Mouse (Mus musculus) heart, embryonic 11.5 days (tissue): ENCODE data around the gene Dnajc27. TPM values are rescaled to one million over a fixed set of nuclear protein-coding genes. Genes with fewer than 3 reads are reported as not detected.

Experiments used
- ATAC-seq: fragments of 200-750 bp; cut with Nextera tagmentation; replicated peaks from 2 replicates; pipeline ENCODE4 v1.8.0; 2017; ENCODE audit warnings: moderate library complexity; ENCODE audit not compliant: insufficient number of reproducible peaks, low FRiP score, low TSS enrichment
- H3K27ac ChIP-seq: fragments of 300-500 bp; sonication (generic); 2 replicates; pipeline ENCODE4 v1.5.1; 2014; ENCODE audit warnings: mild to moderate bottlenecking, low read depth, low read length
- H3K27me3 ChIP-seq: fragments of 300-500 bp; sonication (generic); 2 replicates; pipeline ENCODE4 v1.6.1; 2014; ENCODE audit warnings: mild to moderate bottlenecking, low read length, mixed read lengths; ENCODE audit not compliant: control insufficient read depth, insufficient read depth
- H3K36me3 ChIP-seq: fragments of 300-500 bp; sonication (generic); 2 replicates; pipeline ENCODE4 v1.6.1; 2014; ENCODE audit warnings: mild to moderate bottlenecking, low read length, moderate library complexity, mixed read lengths; ENCODE audit not compliant: control insufficient read depth, insufficient read depth
- H3K4me1 ChIP-seq: fragments of 300-500 bp; sonication (generic); 2 replicates; pipeline ENCODE4 v1.6.1; 2014; ENCODE audit warnings: low read length; ENCODE audit not compliant: control insufficient read depth, insufficient read depth
- H3K4me2 ChIP-seq: fragments of 300-500 bp; sonication (generic); 2 replicates; pipeline ENCODE4 v1.6.1; 2014; ENCODE audit warnings: mild to moderate bottlenecking, moderate library complexity
- H3K4me3 ChIP-seq: fragments of 300-500 bp; sonication (generic); 2 replicates; pipeline ENCODE4 v1.5.1; 2014; ENCODE audit warnings: low read depth, low read length
- H3K9ac ChIP-seq: fragments of 300-500 bp; sonication (generic); 2 replicates; pipeline ENCODE4 v1.6.1; 2014; ENCODE audit warnings: mild to moderate bottlenecking, low read depth, low read length, moderate library complexity
- H3K9me3 ChIP-seq: fragments of 300-500 bp; sonication (generic); replicated peaks from 2 replicates; pipeline ENCODE4 v1.6.1; 2016; ENCODE audit warnings: low read length; ENCODE audit not compliant: control insufficient read depth
- WGBS: fragments of 180-500 bp; shearing (Covaris S2); extraction: QIAGEN DNeasy Blood & Tissue Kit; methylation state at CpG from one replicate; pipeline ENCODE4 v1.1.7; 2014; ENCODE audit not compliant: insufficient replicate concordance; 5-methylcytosine and 5-hydroxymethylcytosine counted together
- polyA plus RNA-seq: library from polyadenylated mRNA; unstranded; fragments of >200 nt; fragmentation: Nextera tagmentation; extraction: Ambion mirVana; gene quantifications from 2 replicates; pipeline ENCODE4 v1.2.1, GENCODE M21; 2014

Gene Dnajc27
- polyA plus RNA-seq, 1 experiment from 2014 or later: 7.8 TPM

DNA sequence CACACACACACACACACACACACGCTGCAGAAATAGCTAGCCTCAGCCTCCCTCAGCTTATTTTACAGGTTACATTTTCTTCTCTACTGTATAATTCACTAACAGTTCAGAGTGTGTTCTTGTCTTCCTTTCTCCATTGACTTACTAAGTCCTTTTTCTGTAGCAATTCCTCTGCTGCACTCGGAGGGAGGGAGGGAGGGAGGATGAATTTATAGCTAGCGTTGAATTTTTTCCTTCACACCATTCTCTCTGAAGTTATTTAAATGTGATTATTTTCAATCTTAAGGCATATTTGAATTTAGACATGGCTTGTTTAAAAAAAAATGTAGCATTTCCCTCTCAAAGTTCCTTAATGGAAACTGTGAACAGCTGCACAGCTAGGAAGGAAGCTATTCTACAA lies 34.8 kb downstream of the Dnajc27 start:
- H3K27ac ChIP-seq: no peak overlapping the region
- WGBS: 82% methylated on average over 3 of the region's 3 CpGs
- no peaks in the 10 kb centered on the region for H3K27me3 ChIP-seq
- ATAC-seq: no peak
- no peaks in the 10 kb centered on the region for H3K36me3 ChIP-seq
- no peak overlapping the region for H3K4me3 ChIP-seq
- no peaks in the 10 kb centered on the region for H3K9me3 ChIP-seq
- H3K9ac ChIP-seq: no peak overlapping the region
- H3K4me1 ChIP-seq: peaks cover 12% of the 10 kb centered on the region
- H3K4me2 ChIP-seq: no peak overlapping the region

DNA sequence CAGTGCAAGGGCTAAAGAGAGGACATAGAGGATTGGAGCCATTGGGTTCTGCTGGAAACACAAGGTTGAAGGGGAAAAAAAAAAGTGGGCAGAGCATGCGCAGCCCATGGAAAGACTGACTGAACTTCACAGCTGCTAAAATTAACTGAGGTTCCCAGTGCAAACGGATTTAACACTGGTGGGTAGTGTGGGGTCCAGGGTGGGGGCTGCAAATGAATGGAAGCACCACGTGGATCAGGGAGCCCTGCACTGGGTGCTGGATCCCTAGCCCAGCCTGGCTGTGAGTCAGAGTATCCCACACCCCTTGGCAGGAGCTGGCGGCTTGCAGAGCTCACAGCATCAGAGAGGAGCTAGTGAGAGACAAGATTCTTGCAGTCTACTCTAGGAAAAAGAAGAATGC lies 35.2 kb downstream of the Dnajc27 start:
- Histone ChIP-seq H3K4me2 (no peak overlapping the region), H3K4me3 (no peak overlapping the region), H3K9me3 (no peaks in the 10 kb centered on the region), H3K9ac (no peak overlapping the region), H3K27me3 (no peaks in the 10 kb centered on the region), H3K36me3 (no peaks in the 10 kb centered on the region), H3K27ac (peak overlapping the region; percentile 59; the same call in 1 of the 2 replicates), H3K4me1 (peaks cover 13% of the 10 kb centered on the region)
- ATAC-seq: no peak
- WGBS: 51% methylated on average over 4 of the region's 4 CpGs

DNA sequence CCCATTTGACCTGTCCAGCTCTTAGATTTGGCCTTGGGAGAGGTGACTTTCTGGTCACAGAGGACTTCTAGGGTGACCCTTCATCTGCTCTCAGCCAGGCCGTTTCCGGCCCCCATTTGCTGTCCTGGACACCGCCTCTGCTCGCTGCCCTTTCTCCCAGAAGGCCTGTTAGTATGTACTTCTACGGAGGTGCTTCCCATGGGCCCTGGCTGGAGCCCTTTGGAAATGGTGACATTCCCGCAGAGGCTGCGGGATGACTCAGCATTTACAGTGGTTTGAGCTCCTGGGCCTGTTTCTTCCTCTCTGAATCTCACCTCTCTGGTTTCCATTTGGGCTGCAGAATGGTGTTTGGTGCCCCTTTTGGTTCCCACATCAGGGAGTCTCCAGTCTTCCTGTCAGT lies 45.0 kb downstream of the Dnajc27 start:
- Histone ChIP-seq H3K27me3 (no peaks in the 10 kb centered on the region), H3K9ac (no peak overlapping the region), H3K4me2 (no peak overlapping the region), H3K4me3 (no peak overlapping the region), H3K27ac (no peak overlapping the region), H3K9me3 (no peaks in the 10 kb centered on the region; the same call in 1 of the 2 replicates), H3K4me1 (0 out of 2 replicates have a peak, but pooled peaks cover 3% of the 10 kb centered on the region), H3K36me3 (no peaks in the 10 kb centered on the region)
- ATAC-seq: no peak
- WGBS: 71% methylated on average over 7 of the region's 7 CpGs

DNA sequence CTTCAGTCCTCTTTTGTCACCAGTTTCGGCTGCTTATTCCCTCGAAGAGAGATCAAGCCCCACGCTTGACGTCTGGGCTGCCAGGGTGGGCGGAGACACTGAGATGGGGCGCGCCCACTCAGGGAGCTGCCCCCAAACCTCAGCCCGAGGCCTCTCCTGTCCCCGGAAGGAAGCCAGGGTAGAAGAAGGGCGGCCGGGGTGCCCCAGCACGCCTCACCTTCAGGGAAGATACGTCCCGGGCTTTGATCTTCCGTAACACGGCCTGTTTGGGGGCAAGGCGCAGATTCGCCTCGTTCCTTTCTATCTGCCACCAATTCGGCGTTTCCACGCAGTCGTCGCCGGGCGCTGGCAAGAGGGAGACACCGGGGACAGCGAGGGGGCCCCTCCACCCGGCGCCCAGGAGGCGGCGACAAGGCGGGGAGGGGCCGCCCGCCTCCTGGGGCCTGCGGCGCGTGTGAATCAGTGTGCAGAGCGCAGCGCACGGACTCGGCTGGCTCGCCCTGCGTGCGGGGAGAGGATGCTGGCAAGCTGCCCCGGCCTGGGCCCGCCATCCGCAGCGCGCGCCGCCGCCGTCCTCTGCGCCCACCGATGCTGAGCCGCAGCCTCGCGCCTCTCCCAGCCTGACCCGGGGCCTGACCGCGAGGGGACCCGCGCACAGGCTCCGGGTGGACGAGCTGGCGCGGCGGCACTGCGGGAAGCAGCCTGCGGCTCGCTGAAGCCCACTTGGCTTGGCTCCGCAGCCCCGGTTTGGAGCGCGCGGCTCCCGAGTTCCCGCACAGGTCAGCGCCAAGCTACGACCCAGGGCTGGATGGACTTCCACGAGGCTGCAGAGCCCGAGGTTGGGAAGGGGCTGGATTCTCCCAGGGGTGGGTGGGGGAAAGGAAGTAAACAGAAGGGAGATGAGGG lies 50.8 kb downstream of the Dnajc27 start, which contains the start of gene Adcy3:
Adcy3 (plus strand) TSS at position 163 of the 906 bp plus-strand sequence.
- no peak within 1 kb of the TSS for H3K27ac ChIP-seq
- under 1% methylated on average over 73 of the region's 83 CpGs for WGBS
- H3K36me3 ChIP-seq: no peaks in the 10 kb centered on the region; the same call in 1 of the 2 replicates
- no peaks in the 10 kb centered on the region; the same call in 1 of the 2 replicates for H3K9me3 ChIP-seq
- H3K4me2 ChIP-seq: peak within 1 kb of the TSS; percentile 85
- peak within 1 kb of the TSS; percentile 72 for H3K9ac ChIP-seq
- H3K4me3 ChIP-seq: peak within 1 kb of the TSS; percentile 67
- H3K4me1 ChIP-seq: peaks cover 15% of the 10 kb centered on the region
- H3K27me3 ChIP-seq: no peaks in the 10 kb centered on the region; the same call in 1 of the 2 replicates
- ATAC-seq: peak; percentile 64

DNA sequence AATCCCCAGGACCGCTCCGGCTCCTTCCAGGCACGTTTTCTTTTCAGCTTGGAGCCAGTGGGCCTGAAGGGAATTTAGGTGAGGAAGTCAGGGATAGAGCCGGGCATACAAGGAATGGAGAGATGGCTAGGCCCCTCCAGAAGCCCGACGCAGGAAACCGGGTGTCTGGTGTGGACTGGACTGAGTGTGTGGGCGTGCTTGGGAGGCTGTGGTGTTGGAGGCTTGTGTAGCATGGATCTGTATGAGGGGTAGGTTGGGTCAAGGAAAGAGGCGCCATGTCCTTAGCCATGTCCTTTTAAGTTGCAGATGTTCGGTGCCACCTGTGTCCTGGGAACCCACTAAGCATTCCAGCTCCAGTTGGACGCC lies 51.4 kb downstream of the Dnajc27 start:
- H3K4me1 ChIP-seq: peaks cover 15% of the 10 kb centered on the region
- no peaks in the 10 kb centered on the region; the same call in 1 of the 2 replicates for H3K9me3 ChIP-seq
- H3K36me3 ChIP-seq: no peaks in the 10 kb centered on the region; the same call in 1 of the 2 replicates
- H3K4me2 ChIP-seq: peak overlapping the region; percentile 85
- WGBS: 19% methylated on average over 11 of the region's 11 CpGs
- ATAC-seq: no peak
- H3K4me3 ChIP-seq: peak overlapping the region; percentile 67
- H3K27me3 ChIP-seq: no peaks in the 10 kb centered on the region; the same call in 1 of the 2 replicates
- peak overlapping the region; percentile 72 for H3K9ac ChIP-seq
- H3K27ac ChIP-seq: no peak overlapping the region

- ATAC-seq: no peak
- Histone ChIP-seq H3K9ac (no peak overlapping the region), H3K9me3 (no peaks in the 10 kb centered on the region), H3K4me2 (no peak overlapping the region), H3K36me3 (no peaks in the 10 kb centered on the region), H3K4me1 (no peaks in the 10 kb centered on the region), H3K27ac (no peak overlapping the region), H3K27me3 (no peaks in the 10 kb centered on the region), H3K4me3 (no peak overlapping the region)
- WGBS: 86% methylated on average over 5 of the region's 5 CpGs
These were observed 60.8 kb downstream of the Dnajc27 start for GRCm38 (mm10) chr12:4143179-4143578.

DNA sequence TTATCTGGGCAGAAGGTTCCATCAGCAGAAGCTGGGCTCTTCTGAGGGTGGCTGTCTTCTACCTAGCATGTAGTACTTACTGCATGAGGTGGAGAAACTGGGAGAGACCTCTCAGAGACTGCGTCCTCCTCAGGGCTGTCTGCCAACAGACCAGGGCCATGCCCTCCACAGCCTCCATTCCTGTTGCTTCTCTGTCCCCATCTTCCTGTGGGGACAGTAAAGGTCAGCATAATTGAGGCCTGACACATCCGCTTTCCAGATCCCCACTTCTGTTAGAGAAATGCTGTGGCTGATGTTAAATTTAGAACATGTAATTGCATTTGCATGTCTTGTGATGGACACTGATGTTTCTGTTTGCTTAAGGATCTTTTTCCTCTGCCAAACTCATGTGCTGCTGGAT lies 68.6 kb downstream of the Dnajc27 start:
- Histone ChIP-seq H3K4me3 (no peak overlapping the region), H3K27me3 (no peaks in the 10 kb centered on the region), H3K36me3 (no peaks in the 10 kb centered on the region), H3K4me1 (no peaks in the 10 kb centered on the region), H3K9ac (no peak overlapping the region), H3K9me3 (no peaks in the 10 kb centered on the region), H3K4me2 (no peak overlapping the region), H3K27ac (no peak overlapping the region)
- 74% methylated on average over 2 of the region's 2 CpGs for WGBS
- ATAC-seq: no peak

DNA sequence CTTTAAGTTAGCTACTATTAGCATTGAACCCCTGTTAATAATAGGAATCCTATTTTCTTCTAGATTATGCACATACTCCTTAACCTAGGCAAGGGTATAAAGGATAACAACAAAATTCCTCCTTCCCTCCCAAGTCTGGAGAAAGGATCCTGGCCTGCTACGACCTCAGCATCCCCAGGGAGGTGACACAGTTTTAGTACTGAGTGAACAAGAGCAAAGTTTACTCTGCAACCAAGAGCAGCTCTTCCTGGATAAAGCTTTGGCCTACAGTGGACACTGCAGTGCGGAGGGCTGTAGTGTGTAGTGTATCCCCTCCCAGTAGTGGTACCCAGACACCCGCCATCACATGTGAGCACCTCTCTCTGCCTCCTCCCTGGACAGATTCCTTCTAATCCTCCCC lies 69.6 kb downstream of the Dnajc27 start:
- Histone ChIP-seq H3K36me3 (no peaks in the 10 kb centered on the region), H3K9ac (no peak overlapping the region), H3K4me2 (no peak overlapping the region), H3K27ac (no peak overlapping the region), H3K9me3 (no peaks in the 10 kb centered on the region), H3K4me1 (no peaks in the 10 kb centered on the region), H3K27me3 (no peaks in the 10 kb centered on the region), H3K4me3 (no peak overlapping the region)
- no peak for ATAC-seq
- 87% methylated on average over 3 of the region's 3 CpGs for WGBS
